Mouse (Mus musculus): ENCODE data around the gene Flt1.

Gene Flt1

GRCm38 (mm10) chr5:147725831-147726700, at the start of gene Flt1:
Gene Flt1, minus strand, starts transcription at chr5:147726011.
- no peak for DNase-seq

DNA sequence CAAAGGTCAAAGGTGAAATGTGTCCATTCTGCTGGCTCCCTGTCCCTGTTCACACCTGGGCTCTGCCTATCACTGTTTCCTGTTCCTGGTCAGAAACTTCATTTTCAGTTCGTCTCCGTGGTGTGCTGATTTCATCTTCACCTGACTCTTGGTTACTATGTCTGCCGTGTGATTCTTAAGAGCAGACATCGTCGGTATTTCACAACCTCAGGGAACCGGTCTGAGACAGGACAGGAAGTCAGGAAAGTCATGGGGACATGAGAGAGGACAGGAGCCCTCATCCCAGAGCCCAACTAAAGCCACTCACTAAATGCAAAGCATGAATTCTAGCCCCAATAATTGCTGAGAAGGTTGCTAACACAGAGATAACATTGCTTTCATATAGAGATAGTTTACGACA, 49.4 kb upstream of the Flt1 start:
- DNase-seq: no peak

GRCm38 (mm10) chr5:147769918-147770317, 44.1 kb upstream of the Flt1 start:
- DNase-seq: no peak

DNA sequence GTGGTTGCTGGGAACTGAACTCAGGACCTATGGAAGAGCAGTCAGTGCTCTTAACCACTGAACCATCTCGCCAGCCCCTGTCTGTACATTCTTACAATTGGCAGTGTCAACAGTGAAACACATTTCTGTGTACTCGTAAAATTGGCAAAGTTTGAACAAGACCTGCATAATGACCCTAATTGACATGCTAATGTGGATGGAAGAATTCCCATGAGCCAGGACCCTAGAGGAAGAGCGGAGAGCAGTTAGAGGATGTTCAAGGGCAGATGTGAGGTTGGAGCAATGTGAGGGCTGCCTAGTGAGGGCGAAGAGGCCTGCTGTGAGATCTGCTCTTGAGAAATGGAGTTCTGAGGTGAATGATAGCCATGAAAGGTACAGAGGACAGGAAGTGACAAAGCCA, 38.2 kb upstream of the Flt1 start:
- DNase-seq: no peak

GRCm38 (mm10) chr5:147761984-147762383, 36.2 kb upstream of the Flt1 start:
- no peak for DNase-seq

GRCm38 (mm10) chr5:147761275-147761674, 35.5 kb upstream of the Flt1 start:
- no peak for DNase-seq

DNA sequence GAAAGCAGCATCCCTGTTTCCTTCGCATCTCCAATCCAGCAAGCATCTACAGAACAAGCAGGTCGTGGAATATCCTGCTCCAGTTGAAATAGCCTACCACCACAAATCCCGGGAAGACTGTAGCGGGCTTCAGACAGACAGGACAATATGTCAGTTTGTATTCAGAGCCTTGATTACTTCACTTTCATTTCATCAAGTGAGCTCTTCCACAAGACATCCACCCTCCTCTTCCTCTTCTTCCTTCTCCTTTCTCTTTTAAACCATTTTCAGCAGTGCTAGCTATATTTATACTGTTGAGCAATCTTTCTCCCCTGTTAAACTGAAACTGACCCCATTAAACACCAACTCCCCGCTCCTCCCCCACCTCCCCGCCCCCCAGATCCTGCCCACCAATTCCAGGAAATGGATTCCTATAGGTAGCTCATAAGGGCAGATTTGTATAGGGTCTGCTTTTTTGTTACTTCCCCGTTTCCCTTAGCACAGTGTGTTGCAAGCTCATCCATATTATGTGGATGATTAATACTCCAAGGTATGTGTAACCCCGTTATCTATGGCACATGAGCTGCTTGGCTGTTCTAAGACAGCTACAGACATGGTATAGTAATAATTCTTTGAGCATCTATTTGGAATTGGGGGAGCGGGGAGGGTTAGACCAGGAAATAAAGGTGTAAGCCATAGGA, 33.0 kb upstream of the Flt1 start:
- DNase-seq: no peak

DNA sequence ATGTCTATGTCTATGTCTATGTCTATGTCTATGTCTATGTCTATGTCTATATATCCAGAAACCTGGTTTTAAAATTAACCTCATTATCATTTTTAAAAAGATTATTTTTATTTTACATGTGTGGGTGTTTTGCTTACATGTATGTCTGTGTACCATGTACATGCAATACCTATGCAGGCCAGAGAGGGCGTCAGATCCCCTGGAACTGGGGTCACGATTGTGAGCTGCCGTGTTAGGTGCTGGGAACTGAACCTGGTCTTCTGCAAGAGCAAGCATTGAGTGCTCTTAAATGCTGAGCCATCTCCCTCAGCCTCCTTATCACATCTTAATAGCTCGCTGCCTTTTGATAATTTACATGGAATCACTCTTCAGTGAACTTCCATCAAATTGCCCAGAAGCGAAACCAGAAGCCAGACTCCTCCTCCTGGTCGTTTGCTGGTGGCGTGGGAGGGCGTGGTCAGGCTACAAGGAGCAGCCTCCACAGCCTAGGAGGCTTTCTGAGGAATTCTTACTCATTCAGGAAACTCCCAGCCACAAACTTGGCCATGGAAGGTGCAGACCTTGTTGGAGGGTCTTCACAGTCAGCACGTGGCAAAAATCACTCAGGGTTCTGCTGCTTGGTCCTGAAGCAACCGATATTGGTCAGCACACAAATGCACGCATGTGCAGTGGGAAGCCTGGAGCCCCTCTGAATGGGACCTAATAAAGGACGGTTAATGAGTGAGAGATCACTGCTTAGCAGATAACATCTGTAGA, 32.2 kb upstream of the Flt1 start:
- no peak for DNase-seq

- DNase-seq: no peak
Observed at GRCm38 (mm10) chr5:147752914-147753341, 27.1 kb upstream of the Flt1 start.

DNA sequence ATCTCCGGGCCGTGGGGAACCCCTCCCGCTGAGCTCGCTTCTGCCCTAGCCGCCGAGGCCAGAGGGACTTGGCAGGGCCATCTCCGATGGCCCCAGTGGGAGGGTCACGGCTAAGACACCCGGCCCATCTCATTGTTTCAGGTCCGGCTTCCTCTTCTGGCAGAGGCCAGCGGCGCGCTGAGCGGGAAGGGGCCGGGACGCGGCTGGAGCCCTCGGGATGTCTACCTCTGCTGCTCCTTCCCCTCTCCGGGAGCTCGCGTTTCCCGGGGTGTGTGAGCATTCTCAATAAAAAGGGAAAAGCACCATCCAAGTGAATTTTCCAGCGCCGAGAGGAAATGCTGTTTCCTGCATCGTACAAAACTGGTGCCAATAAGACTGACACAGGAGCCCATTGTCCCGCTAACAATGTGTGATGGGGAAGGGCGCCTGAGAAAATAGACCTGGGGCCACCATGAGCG, 25.9 kb upstream of the Flt1 start:
- no peak for DNase-seq

DNA sequence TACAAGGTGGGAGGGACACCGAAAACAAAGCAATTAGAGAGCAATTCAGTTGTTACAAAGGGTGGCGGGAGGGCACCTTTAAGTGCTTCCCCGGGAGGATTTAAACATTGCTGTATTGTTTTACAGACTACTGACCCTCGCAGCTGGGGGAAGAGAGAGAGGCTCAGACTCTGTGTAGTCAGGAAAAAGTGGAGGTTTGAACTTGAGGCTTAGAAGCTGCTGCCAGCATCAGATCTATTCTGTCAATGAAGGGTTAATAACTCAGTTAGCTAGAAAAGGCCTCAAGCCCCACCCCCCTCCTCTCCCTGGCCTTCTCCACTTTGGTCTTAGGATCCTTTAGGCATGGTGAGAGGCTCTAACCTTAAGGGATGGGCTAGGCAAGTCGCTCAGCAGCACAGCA, 24.2 kb upstream of the Flt1 start:
- DNase-seq: no peak

GRCm38 (mm10) chr5:147748081-147748581, 22.3 kb upstream of the Flt1 start:
- peak; percentile 3 for DNase-seq

DNA sequence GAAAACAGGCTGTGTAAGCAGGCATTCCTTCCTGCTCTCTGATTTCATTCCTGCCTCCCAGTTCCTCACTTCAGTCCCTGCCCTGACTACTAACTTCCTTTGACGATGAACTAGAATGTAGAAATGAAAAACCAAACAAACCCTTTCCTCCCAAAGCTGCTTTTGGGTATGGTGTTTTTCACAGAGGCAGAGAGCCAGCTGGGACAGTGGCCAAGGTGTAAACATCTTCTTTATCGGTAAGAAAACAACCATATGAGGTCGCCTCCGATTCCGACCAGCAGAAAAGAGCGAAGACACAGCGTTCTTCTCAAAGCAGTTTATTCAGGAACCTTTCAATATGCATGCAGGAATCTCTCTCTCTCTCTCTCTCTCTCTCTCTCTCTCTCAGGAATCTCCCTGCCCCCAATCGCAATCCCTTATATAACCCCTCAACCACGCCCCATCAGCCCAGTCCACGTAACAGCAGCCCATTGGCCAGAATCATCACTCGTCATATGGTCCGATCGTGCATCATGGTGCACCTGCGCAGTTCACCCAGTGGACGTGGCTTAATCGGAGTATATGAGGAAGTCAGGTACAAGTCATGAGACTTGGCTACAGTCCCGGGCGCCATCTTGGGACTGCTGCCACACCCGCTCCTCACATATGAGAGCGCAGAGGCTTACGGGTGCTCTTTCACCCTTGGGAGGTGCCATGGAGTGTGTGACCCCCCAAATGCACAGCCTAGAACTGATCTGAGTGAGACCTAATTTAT, 19.3 kb upstream of the Flt1 start:
- DNase-seq: no peak

DNA sequence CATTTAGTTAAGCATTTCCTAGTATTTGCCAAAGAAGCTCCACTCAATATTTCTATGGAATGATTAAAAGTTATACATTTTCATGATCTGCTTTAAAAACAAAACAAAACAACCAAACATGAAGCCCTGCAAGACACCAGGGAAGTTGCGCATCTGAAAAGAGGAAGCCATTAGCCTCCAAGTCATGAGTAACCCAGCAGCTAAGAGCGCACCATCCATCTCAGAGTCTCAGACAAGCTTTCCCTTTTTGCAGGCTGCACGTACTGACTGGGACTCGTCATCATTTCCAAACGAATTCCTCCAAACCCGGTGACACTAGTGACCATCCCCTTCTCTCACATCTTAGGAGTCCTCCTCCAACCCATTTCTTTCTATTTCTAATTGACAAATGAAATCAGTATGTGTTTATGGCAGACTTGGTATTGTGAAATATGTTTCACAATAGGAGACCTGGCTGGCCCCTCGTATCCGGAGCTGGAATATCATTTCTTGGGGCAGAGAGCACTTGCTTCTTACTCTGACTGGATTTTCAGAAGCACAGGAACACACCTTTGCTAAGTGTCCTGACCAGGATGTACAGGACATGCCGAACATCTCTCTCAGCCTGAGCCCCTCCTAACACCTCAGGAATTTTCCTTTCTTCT, 16.8 kb upstream of the Flt1 start:
- no peak for DNase-seq

DNA sequence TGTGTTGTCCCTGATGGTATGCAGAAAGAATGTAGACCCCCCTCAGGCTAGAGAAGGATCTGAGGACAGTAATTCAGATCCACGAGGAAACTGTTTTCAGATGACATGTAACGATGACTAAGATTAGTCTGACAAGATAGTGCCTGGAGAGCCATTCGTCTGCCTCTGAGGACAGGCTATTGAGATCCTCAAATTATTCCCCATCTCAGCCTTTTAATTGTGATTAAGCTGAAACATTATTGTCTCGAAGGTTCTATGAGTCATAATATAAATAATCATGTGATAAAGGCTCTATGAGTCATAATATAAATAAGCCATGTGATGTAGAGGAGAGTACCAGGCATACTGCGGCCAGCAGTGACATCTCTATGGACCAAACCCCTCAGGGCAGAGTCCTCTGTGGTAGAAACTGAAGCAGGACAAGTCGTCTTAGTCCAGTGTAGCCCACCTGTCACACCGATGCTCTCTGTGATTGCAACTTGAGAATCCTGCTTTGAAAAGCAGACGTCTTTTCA, 11.0 kb upstream of the Flt1 start:
- DNase-seq: no peak

GRCm38 (mm10) chr5:147733682-147734081, 7.9 kb upstream of the Flt1 start:
- no peak for DNase-seq

GRCm38 (mm10) chr5:147732926-147733325, 7.1 kb upstream of the Flt1 start:
- no peak for DNase-seq

DNA sequence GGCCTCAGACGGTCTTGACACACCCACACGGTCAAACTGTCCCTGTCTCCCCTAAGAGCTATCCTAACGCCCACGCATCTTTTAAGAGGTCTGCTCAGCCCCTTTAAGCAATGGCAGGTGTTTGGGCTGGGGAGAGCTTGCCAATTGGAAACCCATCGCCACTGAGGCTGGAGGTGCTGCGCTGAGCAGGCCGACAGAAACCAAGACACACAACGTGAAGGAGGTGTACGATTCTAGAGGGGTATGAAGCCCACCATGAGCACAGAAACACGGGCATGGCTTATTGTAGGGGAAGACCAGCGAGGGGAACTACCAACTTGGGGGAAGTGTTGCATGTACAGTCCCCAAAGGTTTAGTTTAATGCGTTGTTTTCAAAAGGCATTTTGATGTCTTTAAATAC, 1.7 kb upstream of the Flt1 start:
- no peak for DNase-seq

DNA sequence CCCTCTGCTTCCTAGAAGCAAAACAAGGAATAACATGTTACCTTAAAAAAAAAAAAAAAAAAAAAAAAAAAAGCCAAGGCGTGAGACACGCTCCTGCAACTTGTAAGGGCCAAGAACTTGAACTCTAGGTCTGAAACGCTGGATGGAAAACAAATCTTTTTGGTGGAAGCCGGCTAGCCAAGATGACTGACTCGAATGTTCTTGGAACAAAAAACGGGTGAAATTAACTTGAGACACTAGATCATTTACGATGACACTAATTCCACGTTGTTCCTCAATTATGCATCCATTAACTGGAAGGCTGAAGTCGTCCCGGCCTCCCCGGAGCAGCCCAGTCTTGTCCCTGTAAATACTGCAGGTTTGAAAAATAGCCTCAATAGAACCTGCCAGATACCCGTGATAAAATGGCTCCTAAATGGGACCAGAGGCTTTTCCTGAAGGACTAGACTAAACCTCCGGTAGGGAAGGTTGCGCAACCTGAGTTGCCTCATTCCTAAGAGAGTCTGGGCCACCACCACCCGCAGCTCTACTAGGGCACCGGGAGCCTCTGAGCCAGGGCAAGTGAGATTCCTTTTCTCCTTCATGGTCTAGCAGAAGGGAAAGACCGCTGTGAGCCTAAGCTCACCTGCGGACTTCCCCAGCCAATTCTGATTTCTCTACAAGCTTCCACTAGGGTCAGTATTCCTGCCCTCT, 1.0 kb upstream of the Flt1 start:
- no peak for DNase-seq

GRCm38 (mm10) chr5:147724945-147725830, 623 bp downstream of the Flt1 start:
- DNase-seq: no peak
